Mouse (Mus musculus) WW6 (cell line): Measurements from ENCODE around the gene Ankrd45.
"Not testable (repeated sequence)": the region's sequence is repeated elsewhere in the genome, so short reads cannot be mapped to it uniquely, and the experiment has no call there.

Experiments used
- DNase-seq: peaks from one replicate; pipeline ENCODE4 v3.0.0-alpha.2; 2013; ENCODE audit warnings: low read depth, low spot score

Ankrd45 gene

DNA sequence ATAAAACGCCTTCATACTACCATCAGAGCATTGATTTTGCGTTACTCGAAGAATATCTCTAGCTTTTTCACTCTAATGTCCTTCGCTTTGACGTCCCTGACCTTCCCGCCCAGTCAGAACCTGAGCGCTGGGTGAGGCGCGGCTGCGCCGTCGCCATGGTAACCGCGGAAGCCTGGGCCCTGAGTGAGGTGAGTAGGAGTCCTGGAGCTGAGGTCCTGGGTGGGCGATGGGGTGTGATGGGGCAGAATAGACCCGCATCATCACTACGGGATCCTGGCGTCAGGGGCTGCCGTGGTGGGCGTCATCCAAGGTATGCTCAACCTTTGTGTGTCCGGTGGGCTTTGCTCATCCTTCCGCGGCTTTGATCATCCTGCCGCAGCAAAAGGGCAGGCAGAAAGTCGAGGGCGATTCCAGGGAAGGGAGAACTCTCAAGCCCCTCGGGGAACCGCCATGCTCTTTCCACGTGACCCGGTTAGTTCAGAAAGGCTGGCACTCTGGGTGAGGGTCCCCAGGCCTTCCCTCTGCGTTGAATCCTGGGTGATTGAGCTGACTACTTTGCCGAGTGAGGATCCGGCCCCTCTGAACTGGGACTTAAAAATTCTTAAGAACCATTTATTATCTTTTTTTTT, at the start of gene Ankrd45:
Ankrd45 (plus strand) TSS at position 161 of the 629 bp plus-strand sequence.
- peak; percentile 73 for DNase-seq

- no peak for DNase-seq
Observed at GRCm38 (mm10) chr1:161099721-161100405, 42.6 kb upstream of the Ankrd45 start.

DNA sequence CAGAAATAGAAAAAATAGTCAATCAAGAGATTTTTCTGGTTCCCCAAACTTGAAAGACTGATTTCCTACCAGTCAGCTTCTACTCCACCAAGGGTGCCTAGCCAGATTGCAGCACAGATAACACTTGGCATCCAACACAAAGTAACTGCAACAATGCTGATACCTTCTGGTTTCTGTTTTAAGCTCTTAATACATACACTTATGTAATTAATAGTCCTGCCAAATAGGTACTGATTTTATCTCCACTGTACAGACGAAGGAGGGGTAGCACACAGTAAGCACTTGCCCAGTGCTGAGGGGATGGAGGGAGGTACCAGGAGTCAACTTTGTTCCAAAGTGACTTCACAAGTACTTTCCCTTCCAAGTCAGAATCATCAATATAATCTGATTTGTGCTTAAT, 38.6 kb upstream of the Ankrd45 start:
- DNase-seq, result no peak

DNA sequence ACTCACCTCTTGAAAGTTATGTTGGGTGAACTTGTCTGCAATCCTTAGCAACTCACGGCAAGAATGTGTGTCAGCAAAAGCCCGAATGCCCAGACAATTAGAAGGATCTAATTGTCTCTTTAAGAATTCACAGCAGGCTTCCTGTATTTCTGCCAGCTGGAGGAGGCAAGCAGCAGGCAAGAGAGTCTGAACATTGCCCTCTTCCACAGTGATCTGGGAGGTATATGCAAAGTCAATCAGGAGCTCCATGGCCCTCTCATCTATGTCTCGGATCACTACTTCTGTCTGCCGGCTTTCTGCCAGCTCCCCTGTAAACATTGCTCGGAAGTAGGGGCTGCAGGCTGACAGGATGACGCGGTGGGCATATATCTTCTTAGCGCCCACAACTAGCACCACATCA, 33.3 kb upstream of the Ankrd45 start:
- no peak for DNase-seq

DNA sequence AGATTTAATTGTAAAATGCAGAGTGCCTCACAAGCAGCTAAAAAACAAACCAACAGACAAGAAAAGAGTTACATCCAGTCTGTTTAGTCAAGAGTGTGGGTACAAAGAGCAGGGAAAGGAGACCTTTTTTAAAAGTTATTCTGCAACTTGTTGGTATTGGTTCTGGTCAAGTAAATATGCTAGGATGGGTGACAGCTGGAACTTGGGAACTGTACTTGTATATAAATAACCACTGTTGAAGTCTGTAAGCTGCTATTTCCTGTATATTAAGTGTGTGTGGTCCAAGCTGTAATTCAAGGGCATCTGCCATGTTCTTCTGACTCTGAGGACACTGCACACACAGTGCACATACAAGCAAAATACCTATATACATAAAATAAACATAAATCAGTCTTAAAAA, 27.9 kb upstream of the Ankrd45 start:
- no peak for DNase-seq

DNA sequence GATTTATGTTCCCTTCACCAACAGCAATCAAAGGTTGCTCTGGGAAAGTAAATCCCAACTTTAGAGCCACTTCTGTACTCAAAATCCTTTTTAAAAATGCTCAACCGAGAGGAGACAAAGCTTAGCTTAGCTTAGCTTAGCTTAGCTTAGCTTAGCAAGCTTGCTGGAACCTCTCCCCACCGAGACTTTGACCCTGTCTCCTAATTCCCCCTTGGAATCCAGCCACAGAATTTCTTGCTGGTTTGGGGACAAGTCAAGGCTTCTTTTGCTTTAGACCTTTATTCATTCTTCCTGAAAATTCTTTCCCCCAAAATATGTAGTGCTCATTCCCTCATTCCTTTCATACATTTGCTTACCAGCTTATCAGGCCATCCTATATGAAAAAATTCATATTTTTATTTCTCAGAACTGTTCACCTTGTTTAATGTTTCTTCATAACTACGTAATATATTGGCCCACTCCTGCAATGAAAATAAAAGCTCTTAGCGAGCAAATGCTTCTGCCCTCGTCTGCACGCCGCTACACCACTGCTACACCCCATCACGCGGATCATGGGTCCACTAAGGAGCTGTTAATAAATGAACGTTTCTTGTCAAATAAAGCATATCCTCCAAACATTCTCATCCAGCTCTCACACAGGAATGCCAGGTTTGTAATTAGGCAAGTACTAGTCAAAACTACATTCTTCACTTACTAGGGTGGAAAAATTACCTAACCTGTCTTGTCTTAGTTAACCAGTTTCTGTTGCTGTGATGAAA, 19.7 kb upstream of the Ankrd45 start:
- no peak for DNase-seq

GRCm38 (mm10) chr1:161126461-161126860, 16.0 kb upstream of the Ankrd45 start:
- no peak for DNase-seq

DNA sequence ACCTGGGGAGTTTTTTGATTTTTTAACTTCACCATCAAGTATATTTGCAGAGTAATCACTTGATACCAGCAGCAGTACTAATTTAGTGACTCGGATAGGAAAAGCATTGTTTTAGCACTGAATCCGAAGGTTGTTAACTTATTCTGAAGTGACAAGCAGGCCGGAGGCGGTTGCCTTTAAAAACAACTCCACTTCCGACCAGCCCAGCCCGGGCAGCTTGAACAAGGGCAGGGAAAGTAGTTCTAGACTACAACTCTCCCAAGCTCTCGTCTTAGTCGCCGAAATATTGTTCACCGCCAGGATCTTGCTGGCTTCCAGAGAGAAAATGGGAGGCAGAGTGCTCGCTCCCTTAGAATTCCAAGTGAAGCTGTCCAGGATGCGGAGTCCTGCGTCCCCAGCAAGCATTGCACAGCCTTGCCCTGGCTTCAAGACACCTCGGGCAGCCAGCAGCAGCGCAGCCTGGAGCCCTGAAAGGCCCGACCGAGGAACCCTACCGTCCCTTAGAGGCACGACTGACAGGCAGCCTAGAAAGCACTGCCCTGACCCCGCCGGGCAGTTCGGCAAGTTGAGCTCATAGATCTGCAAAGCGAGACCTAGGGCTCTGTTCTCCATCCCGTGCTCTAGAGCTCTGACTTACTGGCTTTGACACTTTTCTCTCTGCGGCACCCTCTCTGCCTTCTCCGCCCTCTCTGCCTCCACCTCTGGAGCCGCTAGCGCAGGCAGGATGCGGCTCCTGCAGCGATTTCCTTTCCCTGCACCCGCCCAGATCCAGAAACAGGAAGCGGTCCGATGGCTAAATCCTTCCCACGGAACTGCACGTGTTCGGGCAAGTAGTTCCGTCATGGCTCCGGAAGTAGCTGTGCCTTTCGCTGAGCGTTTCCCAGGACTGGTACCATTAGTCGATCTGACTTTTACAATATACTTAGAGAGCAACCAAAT, 11.5 kb upstream of the Ankrd45 start, which contains the start of gene Klhl20:
Klhl20 (minus strand) TSS at position 786 of the 939 bp plus-strand sequence.
- DNase-seq, result peak; percentile 82

DNA sequence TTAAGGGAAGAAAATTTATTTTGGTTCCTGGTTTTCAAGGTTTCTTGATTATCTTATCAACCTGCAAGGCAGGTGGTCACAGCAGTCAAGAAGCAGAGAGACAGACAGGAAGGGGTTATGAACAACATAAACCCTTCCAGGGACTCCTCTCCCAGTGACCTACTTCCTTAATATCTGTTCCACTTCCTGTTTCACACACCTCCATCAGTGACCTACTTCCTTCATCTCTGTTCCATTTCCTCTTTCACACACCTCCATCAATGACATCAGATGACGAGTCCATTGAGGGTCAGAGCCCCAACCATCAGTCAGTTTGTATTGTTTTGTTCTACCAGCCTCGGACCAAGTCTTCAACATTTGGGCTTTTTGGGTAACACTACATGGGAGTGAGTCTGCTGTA, 3.0 kb upstream of the Ankrd45 start:
- no peak for DNase-seq

DNA sequence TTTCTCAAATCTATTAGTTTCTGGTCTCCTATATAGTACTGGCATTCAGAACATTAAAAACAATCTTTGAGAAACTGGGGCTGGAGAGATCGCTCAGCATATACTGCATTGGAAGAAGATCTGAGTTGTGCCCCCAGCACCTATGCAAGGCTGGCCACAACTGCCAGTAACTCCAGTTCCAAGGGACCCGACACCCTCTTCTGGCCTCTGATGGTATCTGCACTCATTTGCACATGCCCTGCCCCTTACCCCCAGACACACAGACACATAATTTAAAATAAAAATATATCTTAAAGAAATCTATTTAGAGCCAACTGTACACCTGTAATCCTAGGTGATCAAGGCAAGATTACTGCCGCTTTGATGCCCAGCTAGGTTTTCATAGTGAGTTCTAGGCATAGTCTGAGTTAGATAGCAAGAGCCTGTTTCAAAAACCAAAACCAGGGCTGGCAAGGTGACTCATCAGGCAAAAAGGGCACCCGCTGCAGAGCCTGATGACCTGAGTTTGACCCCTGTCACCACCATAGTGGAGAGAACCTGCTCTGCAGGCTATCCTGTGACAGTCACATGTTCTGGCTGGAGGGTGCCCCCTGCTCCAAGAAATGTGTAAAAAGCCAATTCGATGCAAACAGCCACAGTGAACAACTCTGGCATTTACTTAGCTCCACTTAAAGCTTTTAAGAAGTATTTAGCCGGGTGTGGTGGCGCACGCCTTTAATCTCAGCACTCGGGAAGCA, 2.3 kb upstream of the Ankrd45 start:
- DNase-seq, result peak; percentile 49

GRCm38 (mm10) chr1:161143216-161143615, 725 bp downstream of the Ankrd45 start:
- no peak for DNase-seq

- DNase-seq, result not testable (repeated sequence)
Observed at GRCm38 (mm10) chr1:161145611-161146010, 3.1 kb downstream of the Ankrd45 start.

- no peak for DNase-seq
Observed at GRCm38 (mm10) chr1:161147888-161148287, 5.4 kb downstream of the Ankrd45 start.

DNA sequence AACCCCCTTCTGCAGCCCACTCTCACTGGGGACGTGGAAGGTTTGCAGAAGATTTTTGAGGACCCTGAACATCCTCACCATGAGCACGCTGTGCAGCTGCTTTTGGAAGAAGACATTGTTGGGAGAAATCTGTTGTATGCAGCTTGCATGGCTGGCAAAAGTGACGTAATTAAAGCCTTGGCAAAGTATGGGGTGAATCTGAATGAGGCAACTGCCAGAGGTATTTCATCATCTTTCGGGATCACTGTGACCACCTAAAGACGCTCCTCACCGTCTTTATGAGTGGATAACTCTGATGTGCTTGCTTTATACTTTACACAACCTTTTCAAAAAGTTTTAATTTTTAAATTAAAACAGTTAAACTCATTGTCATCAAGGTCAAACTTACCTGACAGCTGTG, 8.6 kb downstream of the Ankrd45 start:
- DNase-seq, result no peak

GRCm38 (mm10) chr1:161156546-161156945, 14.1 kb downstream of the Ankrd45 start:
- DNase-seq, result no peak

- DNase-seq, result no peak
Observed at GRCm38 (mm10) chr1:161159214-161159613, 16.7 kb downstream of the Ankrd45 start, which contains the start of gene Tex50. Tex50 (minus strand) TSS chr1:161159314.

DNA sequence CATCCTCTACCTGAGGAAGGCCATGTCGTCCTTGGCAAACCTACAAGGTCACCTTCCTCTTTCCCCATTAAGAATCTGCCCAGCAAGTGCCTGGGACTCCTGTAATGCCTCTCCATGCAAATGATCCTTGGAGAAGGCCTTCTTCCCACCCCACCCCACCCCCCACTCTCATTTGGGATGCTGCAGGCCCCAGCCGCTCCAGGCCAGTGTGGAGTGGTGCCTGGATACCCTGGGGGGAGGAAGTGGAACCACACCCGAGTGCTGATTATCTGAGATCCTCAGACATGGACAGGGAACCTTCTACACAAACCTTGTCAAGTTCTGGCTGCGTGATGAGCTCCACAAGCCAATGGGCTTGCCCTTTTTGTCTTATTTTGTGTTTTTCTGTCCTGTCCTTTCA, 17.8 kb downstream of the Ankrd45 start:
- DNase-seq, result peak; percentile 73

DNA sequence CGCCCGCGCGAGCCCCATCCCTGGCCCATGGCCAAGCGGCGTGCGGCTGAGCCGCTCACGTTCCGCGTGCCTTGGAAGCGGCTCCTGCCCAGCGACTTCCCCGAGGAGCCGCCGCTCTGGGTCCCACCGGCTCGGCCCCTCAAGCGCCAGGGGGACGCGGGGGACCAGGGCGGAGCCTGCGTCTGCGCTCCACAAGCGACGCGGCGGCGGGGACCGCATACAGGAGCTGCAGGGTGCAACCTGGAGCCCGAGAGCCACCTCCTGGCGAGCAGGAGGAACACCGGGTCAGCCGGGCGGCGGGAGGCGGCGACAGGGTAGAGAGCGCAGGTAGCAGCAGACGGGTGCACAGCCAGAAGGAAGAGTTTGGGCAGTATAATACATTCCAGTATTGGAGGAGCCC, 28.2 kb downstream of the Ankrd45 start:
- DNase-seq, result peak; percentile 78

- peak; percentile 65 for DNase-seq
Observed at GRCm38 (mm10) chr1:161180674-161181073, 38.2 kb downstream of the Ankrd45 start.

DNA sequence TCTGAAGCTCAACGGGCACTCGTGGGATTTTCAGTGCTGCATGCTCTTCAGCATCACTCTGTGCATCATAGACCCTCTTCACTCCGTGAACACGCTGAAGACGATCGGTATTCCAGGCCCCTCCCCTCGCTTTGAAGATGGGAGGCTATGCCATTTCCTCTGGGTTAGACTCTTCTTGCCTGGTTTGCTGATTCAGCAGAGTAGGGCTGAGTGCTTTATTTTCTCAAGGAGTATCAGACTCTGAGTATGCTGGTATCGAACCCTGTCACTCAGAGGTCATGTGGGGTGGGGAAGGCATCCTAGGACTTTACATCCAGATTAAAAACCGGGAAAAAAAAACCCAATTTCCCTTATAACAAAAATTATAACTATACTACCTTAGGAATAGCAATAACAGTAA, 39.9 kb downstream of the Ankrd45 start:
- no peak for DNase-seq

DNA sequence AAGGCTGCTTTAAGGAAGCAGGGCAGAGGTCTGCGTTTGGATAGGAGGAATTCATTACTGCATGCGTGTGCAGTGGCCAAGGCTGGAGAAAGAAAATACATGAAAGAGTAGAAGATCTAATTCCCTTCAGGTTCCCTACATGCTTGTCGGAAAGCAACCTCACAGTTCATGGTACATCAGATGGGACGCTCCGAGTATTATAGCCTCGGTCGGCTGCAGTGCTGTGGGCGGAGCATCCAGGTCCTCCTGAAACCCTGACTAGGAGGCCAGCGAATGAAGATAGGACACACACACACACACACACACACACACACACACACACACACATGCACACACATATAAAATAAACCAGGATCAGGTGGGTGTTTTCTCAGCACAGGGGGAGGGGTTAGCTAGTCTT, 41.2 kb downstream of the Ankrd45 start:
- no peak for DNase-seq
